Mouse (Mus musculus) hindbrain, embryonic 14.5 days (tissue): ENCODE data around the gene Il13. TPM values are rescaled to one million over a fixed set of nuclear protein-coding genes. Genes with fewer than 3 reads are reported as not detected.

Experiments used
- polyA plus RNA-seq: library from polyadenylated mRNA; unstranded; fragments of >200 nt; fragmentation: Nextera tagmentation; extraction: Ambion mirVana; gene quantifications from 2 replicates; pipeline ENCODE4 v1.2.1, GENCODE M21; 2014

Gene Il13
- polyA plus RNA-seq, 1 experiment from 2014 or later, result not detected

Other genes starting within 250 kb of the Il13 start
- not detected in 2 replicates for gene Leap2, start 211.5 kb downstream of the Il13 start, polyA plus RNA-seq
- gene Uqcrq, start 203.9 kb downstream of the Il13 start, polyA plus RNA-seq, result 751 and 866 TPM in 2 replicates
- gene Gdf9, start 203.7 kb downstream of the Il13 start, polyA plus RNA-seq, result 3.1 and 3.2 TPM in 2 replicates
- 0.11 TPM in 1 of 2 replicates, not detected in the other for gene Gm10447, start 177.6 kb downstream of the Il13 start, polyA plus RNA-seq
- gene Shroom1, start 177.5 kb downstream of the Il13 start, polyA plus RNA-seq, result 2.5 and 3.5 TPM in 2 replicates
- gene Gm9837, start 164.2 kb downstream of the Il13 start, polyA plus RNA-seq, result not detected in 2 replicates
- gene Gm9945, start 154.5 kb downstream of the Il13 start, polyA plus RNA-seq, result 0.36 TPM in 1 of 2 replicates, not detected in the other
- 1.3 and 1.4 TPM in 2 replicates for gene Sowaha, start 154.4 kb downstream of the Il13 start, polyA plus RNA-seq
- 21.6 and 23.7 TPM in 2 replicates for gene Sept8, start 115.4 kb downstream of the Il13 start, polyA plus RNA-seq
- 278 and 302 TPM in 2 replicates for gene Kif3a, start 67.3 kb downstream of the Il13 start, polyA plus RNA-seq
- 8.3 and 8.5 TPM in 2 replicates for gene Il4, start 16.0 kb downstream of the Il13 start, polyA plus RNA-seq
- gene Rad50, start 72.6 kb upstream of the Il13 start, polyA plus RNA-seq, result 10.7 and 10.8 TPM in 2 replicates
- not detected in 2 replicates for gene Il5, start 86.1 kb upstream of the Il13 start, polyA plus RNA-seq
- gene Irf1, start 135.3 kb upstream of the Il13 start, polyA plus RNA-seq, result 2.7 and 3.1 TPM in 2 replicates
- not detected in 2 replicates for gene Gm17334, start 138.5 kb upstream of the Il13 start, polyA plus RNA-seq
- gene Gm12216, start 224.6 kb upstream of the Il13 start, polyA plus RNA-seq, result 0.48 TPM in 1 of 2 replicates, not detected in the other